Mouse (Mus musculus) stomach, embryonic 16.5 days (tissue): Measurements from ENCODE around the gene Vps50. TPM values are rescaled to one million over a fixed set of nuclear protein-coding genes. Genes with fewer than 3 reads are reported as not detected.

ENCODE experiments used
- polyA plus RNA-seq: library from polyadenylated mRNA; unstranded; fragments of >200 nt; fragmentation: Nextera tagmentation; extraction: Ambion mirVana; gene quantifications from 2 replicates; pipeline ENCODE4 v1.2.1, GENCODE M21; 2015

Gene Vps50
- polyA plus RNA-seq, 1 experiment from 2014 or later: 27.6 TPM

Other genes with a start within 250 kb of the Vps50 start
- gene Samd9l, start 98.8 kb upstream of the Vps50 start, polyA plus RNA-seq: 16.2 and 17.9 TPM in 2 replicates
- 3.2 and 3.6 TPM in 2 replicates for gene Hepacam2, start 84 bp upstream of the Vps50 start, polyA plus RNA-seq